Mouse (Mus musculus) frontal cortex, postnatal 10 days (tissue): Measurements from ENCODE around the gene Cavin1.

Source experiments
- DNase-seq, 2 experiments: peaks; one replicate each; pipeline ENCODE4 v3.0.0; 2022; ENCODE audit warnings: low spot score in 2 of 2, mixed read lengths in 1 of 2

Gene Cavin1

GRCm38 (mm10) chr11:100957915-100958469 lies 12.7 kb downstream of the Cavin1 start:
- DNase-seq = no peak

- peak; percentile 56 to 87 for DNase-seq
Measured at GRCm38 (mm10) chr11:100957244-100957643, 13.4 kb downstream of the Cavin1 start.

GRCm38 (mm10) chr11:100949540-100949939 lies 21.1 kb downstream of the Cavin1 start:
- DNase-seq = no peak

- DNase-seq = no peak
Measured at GRCm38 (mm10) chr11:100948317-100948716, 22.4 kb downstream of the Cavin1 start.

GRCm38 (mm10) chr11:100947548-100947947 lies 23.1 kb downstream of the Cavin1 start:
- DNase-seq = no peak

- no peak for DNase-seq
Measured at GRCm38 (mm10) chr11:100946862-100947261, 23.8 kb downstream of the Cavin1 start.

GRCm38 (mm10) chr11:100942388-100942787 lies 28.3 kb downstream of the Cavin1 start:
- no peak for DNase-seq

- peak; percentile 97 to 99 for DNase-seq
Measured at GRCm38 (mm10) chr11:100939512-100940151, 31.1 kb downstream of the Cavin1 start, which contains the start of gene Stat3. Stat3 (minus strand) TSS chr11:100939540.

- DNase-seq = no peak
Measured at GRCm38 (mm10) chr11:100938711-100939511, 31.8 kb downstream of the Cavin1 start.

GRCm38 (mm10) chr11:100938112-100938511 lies 32.6 kb downstream of the Cavin1 start:
- DNase-seq = no peak

- no peak for DNase-seq
Measured at GRCm38 (mm10) chr11:100937295-100937694, 33.4 kb downstream of the Cavin1 start.

- no peak for DNase-seq
Measured at GRCm38 (mm10) chr11:100935373-100936355, 35.0 kb downstream of the Cavin1 start.

- DNase-seq = no peak
Measured at GRCm38 (mm10) chr11:100931254-100931921, 39.3 kb downstream of the Cavin1 start.

- no peak for DNase-seq
Measured at GRCm38 (mm10) chr11:100930611-100931010, 40.1 kb downstream of the Cavin1 start.

- DNase-seq = no peak
Measured at GRCm38 (mm10) chr11:100927386-100927785, 43.3 kb downstream of the Cavin1 start.

- no peak for DNase-seq
Measured at GRCm38 (mm10) chr11:100924386-100924919, 46.2 kb downstream of the Cavin1 start.

GRCm38 (mm10) chr11:100920887-100921624 lies 49.6 kb downstream of the Cavin1 start:
- DNase-seq = no peak

- DNase-seq = no peak
Measured at GRCm38 (mm10) chr11:100918007-100918406, 52.7 kb downstream of the Cavin1 start.

- no peak for DNase-seq
Measured at GRCm38 (mm10) chr11:100916432-100916971, 54.2 kb downstream of the Cavin1 start.

- no peak for DNase-seq
Measured at GRCm38 (mm10) chr11:100915063-100915462, 55.6 kb downstream of the Cavin1 start.
